Mouse (Mus musculus): ENCODE results near the gene 1110051M20Rik. TPM values are rescaled to one million over a fixed set of nuclear protein-coding genes. Genes with fewer than 3 reads are reported as not detected.
A peak's percentile ranks its signal among the peaks of the same experiment; 100 is the strongest.

Gene 1110051M20Rik
- total and polyA plus RNA-seq, 3 experiments: 8.4 to 14.7 (median 13.2) TPM

- WGBS: under 1% methylated on average over 52 of the region's 52 CpGs
- Histone ChIP-seq H3K27me3 (ENCODE audit: control insufficient read depth, insufficient read depth, low read length) (peaks cover 2% of the 10 kb centered on the region; the same call in 1 of the 2 replicates), H3K4me3 (peak overlapping the region; percentile 75), H3K79me2 (replicated peaks; ENCODE audit: control insufficient read depth, insufficient read depth, low read length) (peaks cover 2% of the 10 kb centered on the region), H3K36me3 (ENCODE audit: control insufficient read depth, insufficient read depth, low read length) (no peaks in the 10 kb centered on the region), H3K4me1 (ENCODE audit: control insufficient read depth, insufficient read depth, low read length) (peaks cover 2% of the 10 kb centered on the region), H3K27ac (peak overlapping the region; percentile 91), H3K9ac (ENCODE audit: low read depth, low read length) (peak overlapping the region; percentile 93)
- TF ChIP-seq CTCF (IDR thresholded peaks at IDR 0.05): no peak
- TF ChIP-seq POLR2A (IDR thresholded peaks at IDR 0.05; ENCODE audit: insufficient read depth, low read depth, low read length): peak; percentile 20; the same call in 1 of the 2 replicates
- intact Hi-C loops (cut with DNase I): loop anchor here (2.0 to 5.0 kb wide), 2 partner anchors 20 to 139 kb away; partner anchors contain the start of genes Ddb2 and Mybpc3
- peak; percentile 82 to 84 for DNase-seq
These were observed 188.0 kb downstream of the 1110051M20Rik start for GRCm38 (mm10) chr2:91256256-91257125.

GRCm38 (mm10) chr2:91255661-91256150 lies 188.8 kb downstream of the 1110051M20Rik start, which contains the start of gene Pacsin3:
TSS of gene Pacsin3 (plus strand) at chr2:91255954.
- H3K27ac ChIP-seq: peak within 1 kb of the TSS; percentile 91
- WGBS: 2% methylated on average over 27 of the region's 27 CpGs
- no peaks in the 10 kb centered on the region; the same call in 1 of the 2 replicates for H3K79me2 ChIP-seq (replicated peaks; ENCODE audit: control insufficient read depth, insufficient read depth, low read length)
- TF ChIP-seq EP300 (IDR thresholded peaks at IDR 0.05; ENCODE audit: insufficient read depth, low read depth, low read length): no peak
- TF ChIP-seq POLR2A (IDR thresholded peaks at IDR 0.05; ENCODE audit: insufficient read depth, low read depth, low read length): 0 out of 2 replicates have a peak, but pooled peaks have one; percentile 23
- no peak for TF ChIP-seq CTCF (IDR thresholded peaks at IDR 0.05)
- DNase-seq: peak; percentile 73 to 74
- peaks cover 2% of the 10 kb centered on the region; the same call in 1 of the 2 replicates for H3K27me3 ChIP-seq (ENCODE audit: control insufficient read depth, insufficient read depth, low read length)
- intact Hi-C loops (cut with DNase I): loop anchor here (2.0 to 5.0 kb wide), 2 partner anchors 19 to 138 kb away; partner anchors contain the start of genes Ddb2 and Mybpc3
- peak within 1 kb of the TSS; percentile 93 for H3K9ac ChIP-seq (ENCODE audit: low read depth, low read length)
- H3K4me1 ChIP-seq (ENCODE audit: control insufficient read depth, insufficient read depth, low read length): peaks cover 2% of the 10 kb centered on the region
- H3K36me3 ChIP-seq (ENCODE audit: control insufficient read depth, insufficient read depth, low read length): no peaks in the 10 kb centered on the region
- H3K4me3 ChIP-seq: peak within 1 kb of the TSS; percentile 75

DNA sequence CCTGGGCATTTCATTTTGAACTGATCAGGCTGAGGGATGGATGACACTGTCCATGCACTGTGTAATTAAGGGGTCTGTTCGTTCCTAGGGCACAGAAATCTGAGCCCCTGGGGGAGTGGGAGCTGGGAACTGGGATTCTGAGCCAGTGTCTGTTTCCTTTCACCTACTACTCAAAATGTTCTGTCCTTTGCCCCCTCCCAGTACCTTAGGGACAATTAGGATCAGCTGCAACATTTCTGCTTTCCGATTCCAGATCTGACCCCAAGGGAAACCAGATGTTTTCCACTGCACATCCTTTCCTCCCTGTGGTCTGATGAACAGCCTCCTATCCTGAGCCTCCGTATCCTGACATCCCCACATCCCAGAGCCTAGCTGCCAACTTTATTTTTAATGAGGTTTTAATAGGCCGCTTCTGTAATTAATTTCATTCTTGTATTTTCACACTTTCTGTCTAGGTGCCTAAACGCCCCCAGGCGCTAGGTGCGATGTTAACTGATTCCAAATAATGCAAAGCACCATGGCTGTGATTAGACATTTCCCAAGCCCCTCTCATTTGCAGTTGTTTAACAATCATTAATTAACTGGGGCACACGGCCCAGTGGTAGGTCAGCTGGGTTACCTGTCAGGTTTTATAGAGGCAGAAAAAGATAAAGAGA lies 189.7 kb downstream of the 1110051M20Rik start:
- H3K36me3 ChIP-seq (ENCODE audit: control insufficient read depth, insufficient read depth, low read length): no peaks in the 10 kb centered on the region
- no peaks in the 10 kb centered on the region; the same call in 1 of the 2 replicates for H3K79me2 ChIP-seq (replicated peaks; ENCODE audit: control insufficient read depth, insufficient read depth, low read length)
- DNase-seq: no peak
- peaks cover 2% of the 10 kb centered on the region for H3K4me1 ChIP-seq (ENCODE audit: control insufficient read depth, insufficient read depth, low read length)
- intact Hi-C loops (cut with DNase I): loop anchor here (5.0 kb wide), 1 partner anchor 138 kb away; the partner anchor contains the start of gene Mybpc3
- peaks cover 2% of the 10 kb centered on the region; the same call in 1 of the 2 replicates for H3K27me3 ChIP-seq (ENCODE audit: control insufficient read depth, insufficient read depth, low read length)
- WGBS: 55% methylated on average over 8 of the region's 8 CpGs
- TF ChIP-seq EP300 (IDR thresholded peaks at IDR 0.05; ENCODE audit: insufficient read depth, low read depth, low read length) (no peak), CTCF (IDR thresholded peaks at IDR 0.05) (no peak), POLR2A (IDR thresholded peaks at IDR 0.05; ENCODE audit: insufficient read depth, low read depth, low read length) (no peak)
- H3K27ac ChIP-seq: peak overlapping the region; percentile 91
- H3K9ac ChIP-seq (ENCODE audit: low read depth, low read length): no peak overlapping the region
- H3K4me3 ChIP-seq: peak overlapping the region; percentile 75

- Histone ChIP-seq H3K27me3 (ENCODE audit: control insufficient read depth, insufficient read depth, low read length) (peaks cover 2% of the 10 kb centered on the region; the same call in 1 of the 2 replicates), H3K4me3 (no peak overlapping the region), H3K36me3 (ENCODE audit: control insufficient read depth, insufficient read depth, low read length) (no peaks in the 10 kb centered on the region), H3K27ac (peak overlapping the region; percentile 15), H3K79me2 (replicated peaks; ENCODE audit: control insufficient read depth, insufficient read depth, low read length) (no peaks in the 10 kb centered on the region; the same call in 1 of the 2 replicates), H3K9ac (ENCODE audit: low read depth, low read length) (no peak overlapping the region), H3K4me1 (ENCODE audit: control insufficient read depth, insufficient read depth, low read length) (peaks cover 2% of the 10 kb centered on the region)
- 48% methylated on average over 4 of the region's 4 CpGs for WGBS
- intact Hi-C loops (cut with DNase I): no loop called here
- TF ChIP-seq CTCF (IDR thresholded peaks at IDR 0.05): no peak
- DNase-seq: no peak
These were observed 192.0 kb downstream of the 1110051M20Rik start for GRCm38 (mm10) chr2:91252512-91252911.

GRCm38 (mm10) chr2:91252001-91252400 lies 192.5 kb downstream of the 1110051M20Rik start:
- Histone ChIP-seq H3K27me3 (ENCODE audit: control insufficient read depth, insufficient read depth, low read length) (peaks cover 2% of the 10 kb centered on the region; the same call in 1 of the 2 replicates), H3K79me2 (replicated peaks; ENCODE audit: control insufficient read depth, insufficient read depth, low read length) (no peaks in the 10 kb centered on the region; the same call in 1 of the 2 replicates), H3K27ac (peak overlapping the region; percentile 15), H3K4me1 (ENCODE audit: control insufficient read depth, insufficient read depth, low read length) (peaks cover 2% of the 10 kb centered on the region), H3K36me3 (ENCODE audit: control insufficient read depth, insufficient read depth, low read length) (no peaks in the 10 kb centered on the region), H3K9ac (ENCODE audit: low read depth, low read length) (no peak overlapping the region), H3K4me3 (no peak overlapping the region)
- 50% methylated on average over 4 of the region's 4 CpGs for whole genome bisulfite sequencing
- DNase-seq: no peak
- no peak for TF ChIP-seq EP300 (IDR thresholded peaks at IDR 0.05; ENCODE audit: insufficient read depth, low read depth, low read length)
- no peak for TF ChIP-seq POLR2A (IDR thresholded peaks at IDR 0.05; ENCODE audit: insufficient read depth, low read depth, low read length)
- TF ChIP-seq CTCF (IDR thresholded peaks at IDR 0.05): no peak
- intact Hi-C loops (cut with DNase I): no loop called here

Data from heart, adult 2 months (tissue).